Mouse (Mus musculus) layer of hippocampus, postnatal 10 days (tissue): ENCODE data around the gene Lrrc73. TPM values are rescaled to one million over a fixed set of nuclear protein-coding genes. Genes with fewer than 3 reads are reported as not detected.
A peak's percentile ranks its signal among the peaks of the same experiment; 100 is the strongest.

Experiments
- DNase-seq, 2 experiments: peaks; one replicate each; pipeline ENCODE4 v3.0.0; 2021; ENCODE audit warnings: low spot score in 2 of 2
- microRNA-seq, 2 experiments: library from miRNA; unstranded; fragments of <30 nt; microRNA quantifications; one replicate each; pipeline ENCODE4 v1.2.0; 2021
- total RNA-seq, 2 experiments: library from RNA; stranded (reverse); gene quantifications; 2 replicates each; pipeline ENCODE4 v1.2.3; 2021

Gene Lrrc73
- total RNA-seq, 2 experiments from 2014 or later: 88.1 to 93.6 TPM

- no peak for DNase-seq
These were observed 31.3 kb downstream of the Lrrc73 start for GRCm38 (mm10) chr17:46284653-46285052.

GRCm38 (mm10) chr17:46285407-46285806 is 32.1 kb downstream of the Lrrc73 start:
- DNase-seq: no peak

GRCm38 (mm10) chr17:46287678-46288095 is 34.4 kb downstream of the Lrrc73 start:
- DNase-seq: no peak

GRCm38 (mm10) chr17:46296601-46297000 is 43.3 kb downstream of the Lrrc73 start:
- DNase-seq: no peak

GRCm38 (mm10) chr17:46297028-46297363 is 43.7 kb downstream of the Lrrc73 start:
- no peak for DNase-seq

- peak; percentile 41 to 60 for DNase-seq
These were observed 44.3 kb downstream of the Lrrc73 start, which contains the start of gene Dlk2 for GRCm38 (mm10) chr17:46297364-46298219. Gene Dlk2, plus strand, starts transcription at chr17:46297421.

GRCm38 (mm10) chr17:46298220-46298913 is 45.0 kb downstream of the Lrrc73 start:
- peak; percentile 86 to 88 for DNase-seq

GRCm38 (mm10) chr17:46301892-46302291 is 48.6 kb downstream of the Lrrc73 start:
- DNase-seq: no peak

GRCm38 (mm10) chr17:46304184-46304583 is 50.9 kb downstream of the Lrrc73 start:
- DNase-seq: no peak

Small RNA genes lying within 50 kb of the gene (microRNA-seq; reads per million reads assigned to microRNA genes)
- gene Mir693: 0 to 0.45 reads per million in 2 experiments

Other genes with a start within 250 kb of the Lrrc73 start
- 10 to 100 TPM; 92.2 to 97.0 TPM for gene Vegfa, start 221.2 kb upstream of the Lrrc73 start, total RNA-seq
- 10 to 100 TPM; 80.8 to 82.4 TPM for gene Mrps18a, start 142.5 kb upstream of the Lrrc73 start, total RNA-seq
- gene Rsph9, start 109.3 kb upstream of the Lrrc73 start, total RNA-seq: 10 to 100 TPM; 39.8 to 41.3 TPM
- 10 to 100 TPM; 10.7 to 11.1 TPM for gene Mad2l1bp, start 100.0 kb upstream of the Lrrc73 start, total RNA-seq
- gene Gtpbp2, start 92.5 kb upstream of the Lrrc73 start, total RNA-seq: 100 to 1,000 TPM in 1 of 2 experiments, 10 to 100 TPM in 1; 86.9 to 100 TPM
- 1 to 10 TPM; 6.8 to 7.5 TPM for gene Polh, start 50.9 kb upstream of the Lrrc73 start, total RNA-seq
- 10 to 100 TPM; 43.0 to 43.9 TPM for gene Xpo5, start 50.7 kb upstream of the Lrrc73 start, total RNA-seq
- 10 to 100 TPM; 37.2 to 40.1 TPM for gene Polr1c, start 5.5 kb upstream of the Lrrc73 start, total RNA-seq
- gene Yipf3, start 5.5 kb upstream of the Lrrc73 start, total RNA-seq: 10 to 100 TPM; 68.7 to 70.3 TPM
- gene Tjap1, start 29.5 kb downstream of the Lrrc73 start, total RNA-seq: 10 to 100 TPM; 39.0 to 41.0 TPM
- 10 to 100 TPM; 44.4 to 52.4 TPM for gene Dlk2, start 43.9 kb downstream of the Lrrc73 start, total RNA-seq
- gene Abcc10, start 74.8 kb downstream of the Lrrc73 start, total RNA-seq: 1 to 10 TPM; 9.3 to 9.6 TPM
- gene Zfp318, start 130.2 kb downstream of the Lrrc73 start, total RNA-seq: 10 to 100 TPM; 78.1 to 81.5 TPM
- gene Crip3, start 175.4 kb downstream of the Lrrc73 start, total RNA-seq: 1 to 10 TPM; 3.0 to 4.4 TPM
- under 1 TPM; 0.48 to 0.76 TPM for gene Slc22a7, start 184.9 kb downstream of the Lrrc73 start, total RNA-seq
- gene Ttbk1, start 234.1 kb downstream of the Lrrc73 start, total RNA-seq: 100 to 1,000 TPM; 106 to 107 TPM
- 1 to 10 TPM; 6.0 to 7.6 TPM for gene Dnph1, start 243.2 kb downstream of the Lrrc73 start, total RNA-seq